Mouse (Mus musculus) lung, embryonic 14.5 days (tissue): ENCODE data around the gene Tat. TPM values are rescaled to one million over a fixed set of nuclear protein-coding genes. Genes with fewer than 3 reads are reported as not detected.

Experiments used
- ATAC-seq: fragments of 200-750 bp; cut with Nextera tagmentation; 2 replicates; pipeline ENCODE4 v1.8.0; 2017; ENCODE audit warnings: mild to moderate bottlenecking, moderate TSS enrichment, moderate library complexity; ENCODE audit not compliant: insufficient read depth
- DNase-seq: peaks from one replicate; pipeline ENCODE4 v3.0.0-alpha.2; 2015
- H3K27ac ChIP-seq: fragments of 300-500 bp; sonication (generic); 2 replicates; pipeline ENCODE4 v1.5.1; 2014; ENCODE audit warnings: low read depth, mild to moderate bottlenecking, moderate library complexity
- H3K27me3 ChIP-seq: fragments of 300-500 bp; sonication (generic); 2 replicates; pipeline ENCODE4 v1.6.1; 2014; ENCODE audit warnings: low read length, control low read depth; ENCODE audit not compliant: insufficient read depth
- H3K36me3 ChIP-seq: fragments of 300-500 bp; sonication (generic); 2 replicates; pipeline ENCODE4 v1.6.1; 2014; ENCODE audit warnings: control low read depth; ENCODE audit not compliant: insufficient read depth
- H3K4me1 ChIP-seq: fragments of 300-500 bp; sonication (generic); 2 replicates; pipeline ENCODE4 v1.6.1; 2014; ENCODE audit warnings: antibody characterized with exemption, control low read depth; ENCODE audit not compliant: insufficient read depth
- H3K4me2 ChIP-seq: fragments of 300-500 bp; sonication (generic); 2 replicates; pipeline ENCODE4 v1.6.1; 2014; ENCODE audit warnings: mild to moderate bottlenecking
- H3K4me3 ChIP-seq: fragments of 300-500 bp; sonication (generic); 2 replicates; pipeline ENCODE4 v1.5.1; 2014; ENCODE audit warnings: low read depth, low read length
- H3K9ac ChIP-seq: fragments of 300-500 bp; sonication (generic); 2 replicates; pipeline ENCODE4 v1.6.1; 2014
- H3K9me3 ChIP-seq: fragments of 300-500 bp; sonication (generic); 2 replicates; pipeline ENCODE4 v1.6.1; 2016; ENCODE audit warnings: low read depth, low read length, control low read depth
- CTCF ChIP-seq: IDR thresholded peaks from 2 replicates; pipeline ENCODE4 v1.5.1; 2016; ENCODE audit warnings: antibody characterized with exemption, low read depth
- WGBS: fragments of 180-500 bp; shearing (Covaris S2); extraction: QIAGEN DNeasy Blood & Tissue Kit; methylation state at CpG from one replicate; pipeline ENCODE4 v1.1.7; 2014; 5-methylcytosine and 5-hydroxymethylcytosine counted together
- polyA plus RNA-seq: library from polyadenylated mRNA; unstranded; fragments of >200 nt; fragmentation: Nextera tagmentation; extraction: Ambion mirVana; gene quantifications from 2 replicates; pipeline ENCODE4 v1.2.1, GENCODE M21; 2014

Tat gene
- polyA plus RNA-seq, 1 experiment from 2014 or later, result not detected

GRCm38 (mm10) chr8:109952171-109952570, 38.1 kb upstream of the Tat start:
- peaks cover 11% of the 10 kb centered on the region for H3K27me3 ChIP-seq
- DNase-seq, result no peak
- no peak overlapping the region for H3K4me3 ChIP-seq
- H3K4me2 ChIP-seq, result no peak overlapping the region
- no peaks in the 10 kb centered on the region for H3K9me3 ChIP-seq
- 64% methylated on average over 7 of the region's 7 CpGs for WGBS
- no peak overlapping the region for H3K9ac ChIP-seq
- H3K4me1 ChIP-seq, result peaks cover under 1% of the 10 kb centered on the region; the same call in 1 of the 2 replicates
- no peaks in the 10 kb centered on the region for H3K36me3 ChIP-seq
- TF ChIP-seq CTCF, result no peak
- no peak overlapping the region for H3K27ac ChIP-seq
- ATAC-seq, result no peak

GRCm38 (mm10) chr8:109954486-109954948, 35.7 kb upstream of the Tat start:
- no peaks in the 10 kb centered on the region for H3K27me3 ChIP-seq
- H3K27ac ChIP-seq, result no peak overlapping the region
- WGBS, result 51% methylated on average over 13 of the region's 13 CpGs
- H3K4me2 ChIP-seq, result no peak overlapping the region
- no peaks in the 10 kb centered on the region for H3K9me3 ChIP-seq
- ATAC-seq, result no peak
- no peaks in the 10 kb centered on the region for H3K36me3 ChIP-seq
- peak; percentile 15 for DNase-seq
- no peak for TF ChIP-seq CTCF
- peaks cover 7% of the 10 kb centered on the region; the same call in 1 of the 2 replicates for H3K4me1 ChIP-seq
- no peak overlapping the region for H3K4me3 ChIP-seq
- H3K9ac ChIP-seq, result no peak overlapping the region

- Histone ChIP-seq H3K4me3 (no peak overlapping the region), H3K9me3 (no peaks in the 10 kb centered on the region), H3K9ac (no peak overlapping the region), H3K4me2 (peak overlapping the region; percentile 27; the same call in 1 of the 2 replicates), H3K36me3 (no peaks in the 10 kb centered on the region), H3K27me3 (peaks cover 13% of the 10 kb centered on the region), H3K27ac (no peak overlapping the region), H3K4me1 (peaks cover 7% of the 10 kb centered on the region)
- ATAC-seq (peak; percentile 68; the same call in 1 of the 2 replicates), DNase-seq (peak; percentile 57)
- TF ChIP-seq CTCF, result no peak; the same call in 1 of the 2 replicates
- 8% methylated on average over 16 of the region's 16 CpGs for WGBS
Measured at GRCm38 (mm10) chr8:109957167-109958028, 32.8 kb upstream of the Tat start.

GRCm38 (mm10) chr8:109958036-109958655, 32.1 kb upstream of the Tat start:
- ATAC-seq (no peak), DNase-seq (peak; percentile 12)
- Histone ChIP-seq H3K9me3 (no peaks in the 10 kb centered on the region), H3K4me3 (no peak overlapping the region), H3K4me1 (peaks cover 7% of the 10 kb centered on the region), H3K27me3 (peaks cover 16% of the 10 kb centered on the region), H3K9ac (no peak overlapping the region), H3K27ac (peak overlapping the region; percentile 73), H3K36me3 (no peaks in the 10 kb centered on the region), H3K4me2 (no peak overlapping the region)
- TF ChIP-seq CTCF, result no peak
- WGBS, result 20% methylated on average over 12 of the region's 12 CpGs

- Histone ChIP-seq H3K9me3 (no peaks in the 10 kb centered on the region), H3K4me1 (peaks cover 7% of the 10 kb centered on the region), H3K27me3 (peaks cover 16% of the 10 kb centered on the region), H3K27ac (no peak overlapping the region), H3K4me2 (no peak overlapping the region), H3K4me3 (no peak overlapping the region), H3K9ac (no peak overlapping the region), H3K36me3 (no peaks in the 10 kb centered on the region)
- DNase-seq (no peak), ATAC-seq (no peak)
- no peak for TF ChIP-seq CTCF
- 61% methylated on average over 4 of the region's 4 CpGs for WGBS
Measured at GRCm38 (mm10) chr8:109959112-109959511, 31.1 kb upstream of the Tat start.

- ATAC-seq, result peak; percentile 35; the same call in 1 of the 2 replicates
- 3% methylated on average over 64 of the region's 64 CpGs for WGBS
- Histone ChIP-seq H3K9me3 (no peaks in the 10 kb centered on the region), H3K36me3 (no peaks in the 10 kb centered on the region), H3K9ac (peak within 1 kb of the TSS; percentile 52), H3K4me2 (peak within 1 kb of the TSS; percentile 63), H3K27me3 (peaks cover 16% of the 10 kb centered on the region), H3K27ac (no peak within 1 kb of the TSS), H3K4me3 (peak within 1 kb of the TSS; percentile 44), H3K4me1 (peaks cover 7% of the 10 kb centered on the region)
- peak; percentile 89 for TF ChIP-seq CTCF
- DNase-seq, result peak; percentile 77
Measured at GRCm38 (mm10) chr8:109961693-109962367, 28.4 kb upstream of the Tat start, which contains the start of gene Marveld3. Gene Marveld3 (minus strand): TSS chr8:109962203.

- H3K27me3 ChIP-seq, result peaks cover 16% of the 10 kb centered on the region
- H3K4me3 ChIP-seq, result no peak overlapping the region
- no peaks in the 10 kb centered on the region for H3K9me3 ChIP-seq
- no peaks in the 10 kb centered on the region; the same call in none of the 2 replicates for H3K4me1 ChIP-seq
- no peak overlapping the region for H3K9ac ChIP-seq
- H3K27ac ChIP-seq, result no peak overlapping the region
- 67% methylated on average over 9 of the region's 9 CpGs for WGBS
- H3K36me3 ChIP-seq, result no peaks in the 10 kb centered on the region
- no peak for TF ChIP-seq CTCF
- no peak overlapping the region for H3K4me2 ChIP-seq
- DNase-seq (no peak), ATAC-seq (no peak)
Measured at GRCm38 (mm10) chr8:109962896-109963295, 27.3 kb upstream of the Tat start.
